Mouse (Mus musculus) forebrain, embryonic 15.5 days (tissue): Measurements from ENCODE around the gene Dgkg. TPM values are rescaled to one million over a fixed set of nuclear protein-coding genes. Genes with fewer than 3 reads are reported as not detected.
A peak's percentile ranks its signal among the peaks of the same experiment; 100 is the strongest.

Experiments
- ATAC-seq: fragments of 200-750 bp; cut with Nextera tagmentation; replicated peaks from 2 replicates; pipeline ENCODE4 v1.8.0; 2017; ENCODE audit warnings: mild to moderate bottlenecking, moderate TSS enrichment, moderate library complexity
- H3K27ac ChIP-seq: fragments of 300-500 bp; sonication (generic); replicated peaks from 2 replicates; pipeline ENCODE4 v1.5.1; 2015; ENCODE audit warnings: mild to moderate bottlenecking, inconsistent platforms
- H3K27me3 ChIP-seq: fragments of 300-500 bp; sonication (generic); 2 replicates; pipeline ENCODE4 v1.6.1; 2015; ENCODE audit warnings: inconsistent platforms
- H3K36me3 ChIP-seq: fragments of 300-500 bp; sonication (generic); 2 replicates; pipeline ENCODE4 v1.6.1; 2015; ENCODE audit warnings: mild to moderate bottlenecking, inconsistent platforms
- H3K4me1 ChIP-seq: fragments of 300-500 bp; sonication (generic); 2 replicates; pipeline ENCODE4 v1.6.1; 2015; ENCODE audit warnings: inconsistent platforms
- H3K4me2 ChIP-seq: fragments of 300-500 bp; sonication (generic); replicated peaks from 2 replicates; pipeline ENCODE4 v1.6.1; 2015; ENCODE audit warnings: mild to moderate bottlenecking, inconsistent platforms
- H3K4me3 ChIP-seq: fragments of 300-500 bp; sonication (generic); 2 replicates; pipeline ENCODE4 v1.5.1; 2015; ENCODE audit warnings: mild to moderate bottlenecking, inconsistent platforms
- H3K9ac ChIP-seq: fragments of 300-500 bp; sonication (generic); replicated peaks from 2 replicates; pipeline ENCODE4 v1.6.1; 2015; ENCODE audit warnings: mild to moderate bottlenecking, inconsistent platforms
- H3K9me3 ChIP-seq: fragments of 300-500 bp; sonication (generic); 2 replicates; pipeline ENCODE4 v1.6.1; 2016; ENCODE audit warnings: inconsistent platforms
- WGBS: fragments of 180-500 bp; shearing (Covaris S2); methylation state at CpG from one replicate; pipeline ENCODE4 v1.1.7; 2015; ENCODE audit warnings: mixed read lengths; 5-methylcytosine and 5-hydroxymethylcytosine counted together
- polyA plus RNA-seq: library from polyadenylated mRNA; unstranded; fragments of >200 nt; fragmentation: Nextera tagmentation; extraction: Ambion mirVana; gene quantifications from 2 replicates; pipeline ENCODE4 v1.2.1, GENCODE M21; 2015

Dgkg gene
- polyA plus RNA-seq, 1 experiment from 2014 or later = 5.8 TPM

- no peak overlapping the region for H3K4me3 ChIP-seq
- ATAC-seq = no peak
- H3K4me1 ChIP-seq = peaks cover 4% of the 10 kb centered on the region; the same call in 1 of the 2 replicates
- H3K27ac ChIP-seq = no peak overlapping the region
- H3K9ac ChIP-seq = no peak overlapping the region
- H3K36me3 ChIP-seq = no peaks in the 10 kb centered on the region
- H3K4me2 ChIP-seq = no peak overlapping the region
- H3K27me3 ChIP-seq = no peaks in the 10 kb centered on the region
- 82% methylated on average over 9 of the region's 9 CpGs for WGBS
- no peaks in the 10 kb centered on the region for H3K9me3 ChIP-seq
These were observed 126.0 kb downstream of the Dgkg start for GRCm38 (mm10) chr16:22531041-22531440.

GRCm38 (mm10) chr16:22527499-22527939, 129.5 kb downstream of the Dgkg start:
- Histone ChIP-seq H3K4me3 (no peak overlapping the region), H3K4me2 (no peak overlapping the region), H3K9ac (no peak overlapping the region), H3K36me3 (no peaks in the 10 kb centered on the region), H3K4me1 (peaks cover 4% of the 10 kb centered on the region; the same call in 1 of the 2 replicates), H3K27me3 (no peaks in the 10 kb centered on the region), H3K27ac (no peak overlapping the region), H3K9me3 (no peaks in the 10 kb centered on the region)
- ATAC-seq = no peak
- 18% methylated on average over 5 of the region's 5 CpGs for WGBS

GRCm38 (mm10) chr16:22526386-22526785, 130.6 kb downstream of the Dgkg start:
- Histone ChIP-seq H3K9ac (no peak overlapping the region), H3K4me3 (no peak overlapping the region), H3K4me1 (peaks cover 4% of the 10 kb centered on the region; the same call in 1 of the 2 replicates), H3K36me3 (no peaks in the 10 kb centered on the region), H3K27me3 (no peaks in the 10 kb centered on the region), H3K9me3 (no peaks in the 10 kb centered on the region), H3K4me2 (no peak overlapping the region), H3K27ac (no peak overlapping the region)
- WGBS = 91% methylated on average over 4 of the region's 4 CpGs
- ATAC-seq = no peak

- Histone ChIP-seq H3K36me3 (no peaks in the 10 kb centered on the region), H3K27ac (peak overlapping the region; percentile 51), H3K9ac (no peak overlapping the region), H3K4me2 (no peak overlapping the region), H3K9me3 (no peaks in the 10 kb centered on the region), H3K4me1 (peaks cover 10% of the 10 kb centered on the region), H3K27me3 (no peaks in the 10 kb centered on the region), H3K4me3 (no peak overlapping the region)
- 11% methylated on average over 20 of the region's 20 CpGs for WGBS
- peak; percentile 90 for ATAC-seq
These were observed 139.3 kb downstream of the Dgkg start for GRCm38 (mm10) chr16:22517431-22518384.

- 38% methylated on average over 5 of the region's 5 CpGs for WGBS
- H3K4me2 ChIP-seq = no peak overlapping the region
- no peak overlapping the region for H3K4me3 ChIP-seq
- peaks cover 10% of the 10 kb centered on the region for H3K4me1 ChIP-seq
- H3K27me3 ChIP-seq = no peaks in the 10 kb centered on the region
- ATAC-seq = no peak
- no peaks in the 10 kb centered on the region for H3K9me3 ChIP-seq
- H3K36me3 ChIP-seq = no peaks in the 10 kb centered on the region
- no peak overlapping the region for H3K27ac ChIP-seq
- no peak overlapping the region for H3K9ac ChIP-seq
These were observed 141.5 kb downstream of the Dgkg start for GRCm38 (mm10) chr16:22515476-22515875.

GRCm38 (mm10) chr16:22510861-22511637, 146.0 kb downstream of the Dgkg start:
- no peak for ATAC-seq
- Histone ChIP-seq H3K4me1 (peaks cover 14% of the 10 kb centered on the region), H3K9ac (no peak overlapping the region), H3K9me3 (no peaks in the 10 kb centered on the region), H3K27me3 (no peaks in the 10 kb centered on the region), H3K4me3 (no peak overlapping the region), H3K27ac (no peak overlapping the region), H3K4me2 (no peak overlapping the region), H3K36me3 (no peaks in the 10 kb centered on the region)
- WGBS = 54% methylated on average over 9 of the region's 9 CpGs

GRCm38 (mm10) chr16:22508936-22509563, 148.0 kb downstream of the Dgkg start:
- ATAC-seq = peak; percentile 77
- Histone ChIP-seq H3K9me3 (no peaks in the 10 kb centered on the region), H3K4me2 (no peak overlapping the region), H3K27ac (peak overlapping the region; percentile 59), H3K36me3 (no peaks in the 10 kb centered on the region), H3K9ac (no peak overlapping the region), H3K27me3 (no peaks in the 10 kb centered on the region), H3K4me1 (peaks cover 23% of the 10 kb centered on the region), H3K4me3 (no peak overlapping the region)
- WGBS = 53% methylated on average over 5 of the region's 5 CpGs

GRCm38 (mm10) chr16:22505656-22506055, 151.4 kb downstream of the Dgkg start:
- Histone ChIP-seq H3K36me3 (no peaks in the 10 kb centered on the region), H3K4me1 (peaks cover 28% of the 10 kb centered on the region), H3K9ac (no peak overlapping the region), H3K27ac (no peak overlapping the region), H3K27me3 (no peaks in the 10 kb centered on the region), H3K4me2 (no peak overlapping the region), H3K9me3 (no peaks in the 10 kb centered on the region), H3K4me3 (no peak overlapping the region)
- no peak for ATAC-seq
- 44% methylated on average over 6 of the region's 6 CpGs for WGBS

- H3K27me3 ChIP-seq = no peaks in the 10 kb centered on the region
- no peak overlapping the region for H3K27ac ChIP-seq
- no peak overlapping the region for H3K9ac ChIP-seq
- no peak overlapping the region for H3K4me3 ChIP-seq
- no peaks in the 10 kb centered on the region for H3K36me3 ChIP-seq
- H3K9me3 ChIP-seq = no peaks in the 10 kb centered on the region
- peaks cover 27% of the 10 kb centered on the region for H3K4me1 ChIP-seq
- ATAC-seq = peak; percentile 46; the same call in 1 of the 2 replicates
- WGBS = 34% methylated on average over 8 of the region's 8 CpGs
- no peak overlapping the region for H3K4me2 ChIP-seq
These were observed 152.2 kb downstream of the Dgkg start for GRCm38 (mm10) chr16:22504851-22505250.

GRCm38 (mm10) chr16:22504049-22504448, 153.0 kb downstream of the Dgkg start:
- H3K4me3 ChIP-seq = no peak overlapping the region
- H3K27me3 ChIP-seq = no peaks in the 10 kb centered on the region
- no peak overlapping the region for H3K9ac ChIP-seq
- no peak for ATAC-seq
- peaks cover 19% of the 10 kb centered on the region for H3K4me1 ChIP-seq
- no peaks in the 10 kb centered on the region for H3K9me3 ChIP-seq
- peak overlapping the region; percentile 48; the same call in 1 of the 2 replicates for H3K27ac ChIP-seq
- 63% methylated on average over 5 of the region's 5 CpGs for WGBS
- no peak overlapping the region for H3K4me2 ChIP-seq
- no peaks in the 10 kb centered on the region for H3K36me3 ChIP-seq

GRCm38 (mm10) chr16:22503467-22503866, 153.6 kb downstream of the Dgkg start:
- H3K4me1 ChIP-seq = peaks cover 14% of the 10 kb centered on the region
- no peak overlapping the region for H3K4me2 ChIP-seq
- H3K4me3 ChIP-seq = no peak overlapping the region
- no peak for ATAC-seq
- no peaks in the 10 kb centered on the region for H3K36me3 ChIP-seq
- WGBS = 88% methylated on average over 4 of the region's 4 CpGs
- H3K9ac ChIP-seq = no peak overlapping the region
- H3K27me3 ChIP-seq = no peaks in the 10 kb centered on the region
- H3K9me3 ChIP-seq = no peaks in the 10 kb centered on the region
- H3K27ac ChIP-seq = no peak overlapping the region

- Histone ChIP-seq H3K4me1 (peaks cover 13% of the 10 kb centered on the region), H3K9ac (no peak overlapping the region), H3K4me3 (no peak overlapping the region), H3K9me3 (no peaks in the 10 kb centered on the region), H3K27ac (no peak overlapping the region), H3K36me3 (no peaks in the 10 kb centered on the region), H3K4me2 (no peak overlapping the region), H3K27me3 (no peaks in the 10 kb centered on the region)
- WGBS = 95% methylated on average over 6 of the region's 6 CpGs
- no peak for ATAC-seq
These were observed 155.2 kb downstream of the Dgkg start for GRCm38 (mm10) chr16:22501855-22502254.
